Mouse (Mus musculus): ENCODE results near the gene Cacna2d3. TPM values are rescaled to one million over a fixed set of nuclear protein-coding genes. Genes with fewer than 3 reads are reported as not detected.
A peak's percentile ranks its signal among the peaks of the same experiment; 100 is the strongest.

Cacna2d3 gene
- total RNA-seq, 2 experiments from 2014 or later: 116 to 137 TPM

GRCm38 (mm10) chr14:29519751-29520669, 201.7 kb downstream of the Cacna2d3 start:
- DNase-seq (ENCODE audit: low spot score in 2 of 2): peak in 1 of 2 experiments; percentile 79
- intact Hi-C loops (cut with DNase I): loop anchor here (2.0 kb wide), 1 partner anchor 39 kb away; no protein-coding TSS in a partner anchor

GRCm38 (mm10) chr14:29502667-29503066, 219.0 kb downstream of the Cacna2d3 start:
- intact Hi-C loops (cut with DNase I): no loop called here
- no peak for DNase-seq (ENCODE audit: low spot score in 2 of 2)

GRCm38 (mm10) chr14:29498546-29499290, 222.9 kb downstream of the Cacna2d3 start:
- intact Hi-C loops (cut with DNase I): no loop called here
- no peak for DNase-seq (ENCODE audit: low spot score in 2 of 2)

GRCm38 (mm10) chr14:29496552-29496951, 225.1 kb downstream of the Cacna2d3 start:
- intact Hi-C loops (cut with DNase I): no loop called here
- no peak for DNase-seq (ENCODE audit: low spot score in 2 of 2)

GRCm38 (mm10) chr14:29491786-29492185, 229.9 kb downstream of the Cacna2d3 start:
- DNase-seq (ENCODE audit: low spot score in 2 of 2): no peak
- intact Hi-C loops (cut with DNase I): no loop called here

GRCm38 (mm10) chr14:29485416-29485815, 236.2 kb downstream of the Cacna2d3 start:
- DNase-seq (ENCODE audit: low spot score in 2 of 2): no peak
- intact Hi-C loops (cut with DNase I): no loop called here

GRCm38 (mm10) chr14:29478403-29478983, 243.2 kb downstream of the Cacna2d3 start:
- intact Hi-C loops (cut with DNase I): no loop called here
- peak; percentile 66 to 91 for DNase-seq (ENCODE audit: low spot score in 2 of 2)

- no peak for DNase-seq (ENCODE audit: low spot score in 2 of 2)
- intact Hi-C loops (cut with DNase I): loop anchor here (5.0 kb wide), 1 partner anchor 228 kb away; no protein-coding TSS in a partner anchor
Measured at GRCm38 (mm10) chr14:29464277-29464676, 257.4 kb downstream of the Cacna2d3 start.

GRCm38 (mm10) chr14:29449203-29449602, 272.5 kb downstream of the Cacna2d3 start:
- no peak for DNase-seq (ENCODE audit: low spot score in 2 of 2)
- intact Hi-C loops (cut with DNase I): loop anchor here (10.0 kb wide), 1 partner anchor 1634 kb away; no protein-coding TSS in a partner anchor

GRCm38 (mm10) chr14:29443091-29444026, 278.3 kb downstream of the Cacna2d3 start:
- DNase-seq (ENCODE audit: low spot score in 2 of 2): peak; percentile 71 to 80
- intact Hi-C loops (cut with DNase I): loop anchor here (5.0 to 10.0 kb wide), 3 partner anchors 316 to 1629 kb away; no protein-coding TSS in a partner anchor

- no peak for DNase-seq (ENCODE audit: low spot score in 2 of 2)
- intact Hi-C loops (cut with DNase I): loop anchor here (5.0 to 10.0 kb wide), 3 partner anchors 315 to 1628 kb away; no protein-coding TSS in a partner anchor
Measured at GRCm38 (mm10) chr14:29442476-29442875, 279.2 kb downstream of the Cacna2d3 start.

GRCm38 (mm10) chr14:29438666-29439065, 283.0 kb downstream of the Cacna2d3 start:
- intact Hi-C loops (cut with DNase I): no loop called here
- no peak for DNase-seq (ENCODE audit: low spot score in 2 of 2)

- peak in 1 of 2 experiments; percentile 24 for DNase-seq (ENCODE audit: low spot score in 2 of 2)
- intact Hi-C loops (cut with DNase I): no loop called here
Measured at GRCm38 (mm10) chr14:29438251-29438650, 283.4 kb downstream of the Cacna2d3 start.

- intact Hi-C loops (cut with DNase I): no loop called here
- DNase-seq (ENCODE audit: low spot score in 2 of 2): peak in 1 of 2 experiments; percentile 17
Measured at GRCm38 (mm10) chr14:29435203-29435602, 286.5 kb downstream of the Cacna2d3 start.

- DNase-seq (ENCODE audit: low spot score in 2 of 2): no peak
Measured at GRCm38 (mm10) chr14:29433716-29434115, 287.9 kb downstream of the Cacna2d3 start.

GRCm38 (mm10) chr14:29433076-29433714, 288.5 kb downstream of the Cacna2d3 start:
- DNase-seq (ENCODE audit: low spot score in 2 of 2): no peak
- intact Hi-C loops (cut with DNase I): no loop called here

More at GRCm38 (mm10) chr14:29433716-29434115, 287.9 kb downstream of the Cacna2d3 start:
- intact Hi-C loops (cut with DNase I): no loop called here

- DNase-seq (ENCODE audit: low spot score in 2 of 2): no peak
- intact Hi-C loops (cut with DNase I): no loop called here
Measured at GRCm38 (mm10) chr14:29429788-29430187, 291.9 kb downstream of the Cacna2d3 start.

- intact Hi-C loops (cut with DNase I): no loop called here
- DNase-seq (ENCODE audit: low spot score in 2 of 2): no peak
Measured at GRCm38 (mm10) chr14:29425666-29426065, 296.0 kb downstream of the Cacna2d3 start.

Data from left cerebral cortex, postnatal 25 days (tissue).